Mouse (Mus musculus): ENCODE results near the gene Gm13043. TPM values are rescaled to one million over a fixed set of nuclear protein-coding genes. Genes with fewer than 3 reads are reported as not detected.
"Not testable (repeated sequence)": the region's sequence is repeated elsewhere in the genome, so short reads cannot be mapped to it uniquely, and the experiment has no call there.

Gene Gm13043
- total RNA-seq (2014; rRNA removed) (not detected in 2 replicates), polyA plus RNA-seq (2015; fragmentation: Nextera tagmentation; extraction: Ambion mirVana) (not detected in 2 replicates)

- no peak for ATAC-seq
- WGBS, result 88% methylated on average over 3 of the region's 3 CpGs
- no peaks in the 10 kb centered on the region for H3K27me3 ChIP-seq (ENCODE audit: insufficient read depth, low read length)
These were observed at the start of gene Gm13043 for GRCm38 (mm10) chr4:143511043-143511442. Gm13043 (plus strand) TSS chr4:143511343.

GRCm38 (mm10) chr4:143535654-143536053 is 24.5 kb downstream of the Gm13043 start, which contains the start of gene Gm13040:
Gm13040 (plus strand) TSS chr4:143535954.
- not testable (repeated sequence) for H3K4me1 ChIP-seq (ENCODE audit: insufficient read depth, low read length); H3K27ac ChIP-seq; H3K4me2 ChIP-seq (ENCODE audit: low read depth, low read length); H3K4me3 ChIP-seq (ENCODE audit: low read length); H3K9me3 ChIP-seq (ENCODE audit: low read length); H3K36me3 ChIP-seq (ENCODE audit: insufficient read depth, low read length); ATAC-seq; DNase-seq (ENCODE audit: low spot score); H3K9ac ChIP-seq (replicated peaks; ENCODE audit: low read length); H3K27me3 ChIP-seq (ENCODE audit: insufficient read depth, low read length)
- WGBS, result no CpG with 5 or more reads among the region's 3 CpGs

More at GRCm38 (mm10) chr4:143511043-143511442, at the start of gene Gm13043:
- TF ChIP-seq CTCF (IDR thresholded peaks at IDR 0.05; ENCODE audit: low read depth), result no peak
- Histone ChIP-seq H3K9ac (replicated peaks; ENCODE audit: low read length) (no peak within 1 kb of the TSS), H3K4me2 (ENCODE audit: low read depth, low read length) (no peak within 1 kb of the TSS), H3K4me1 (ENCODE audit: insufficient read depth, low read length) (no peaks in the 10 kb centered on the region), H3K9me3 (ENCODE audit: low read length) (no peaks in the 10 kb centered on the region), H3K36me3 (ENCODE audit: insufficient read depth, low read length) (no peaks in the 10 kb centered on the region), H3K27ac (no peak within 1 kb of the TSS), H3K4me3 (ENCODE audit: low read length) (no peak within 1 kb of the TSS)
- no peak for DNase-seq (ENCODE audit: low spot score)

- H3K9me3 ChIP-seq (ENCODE audit: low read length); H3K36me3 ChIP-seq (ENCODE audit: insufficient read depth, low read length); DNase-seq (ENCODE audit: low spot score); H3K27ac ChIP-seq; H3K9ac ChIP-seq (replicated peaks; ENCODE audit: low read length); H3K27me3 ChIP-seq (ENCODE audit: insufficient read depth, low read length); H3K4me3 ChIP-seq (ENCODE audit: low read length); ATAC-seq; H3K4me2 ChIP-seq (ENCODE audit: low read depth, low read length); H3K4me1 ChIP-seq (ENCODE audit: insufficient read depth, low read length): not testable (repeated sequence)
- no CpG with 5 or more reads among the region's 3 CpGs for WGBS
These were observed 40.3 kb downstream of the Gm13043 start, which contains the start of the genes BC080695 and Gm13057 for GRCm38 (mm10) chr4:143551400-143551799. BC080695 (plus strand) TSS chr4:143551700. Gm13057 (plus strand) TSS chr4:143551709.

Other genes with a start within 250 kb of the Gm13043 start
- 31.8 and 56.8 TPM in 2 replicates for gene Pdpn, start 211.8 kb upstream of the Gm13043 start, total RNA-seq (2014; rRNA removed)
- 45.5 and 51.4 TPM in 2 replicates for gene Pdpn, start 211.8 kb upstream of the Gm13043 start, polyA plus RNA-seq (2015; fragmentation: Nextera tagmentation; extraction: Ambion mirVana)
- 0.29 and 0.63 TPM in 2 replicates for gene Lrrc38, start 161.6 kb upstream of the Gm13043 start, total RNA-seq (2014; rRNA removed)
- gene Lrrc38, start 161.6 kb upstream of the Gm13043 start, polyA plus RNA-seq (2015; fragmentation: Nextera tagmentation; extraction: Ambion mirVana), result 0.84 and 0.97 TPM in 2 replicates
- gene Pramel1, start 116.9 kb upstream of the Gm13043 start, total RNA-seq (2014; rRNA removed), result not detected in 2 replicates
- gene Pramel1, start 116.9 kb upstream of the Gm13043 start, polyA plus RNA-seq (2015; fragmentation: Nextera tagmentation; extraction: Ambion mirVana), result not detected in 2 replicates
- 26.1 and 48.5 TPM in 2 replicates for gene Pramef8, start 98.9 kb upstream of the Gm13043 start, total RNA-seq (2014; rRNA removed)
- gene Pramef8, start 98.9 kb upstream of the Gm13043 start, polyA plus RNA-seq (2015; fragmentation: Nextera tagmentation; extraction: Ambion mirVana), result 16.0 and 18.3 TPM in 2 replicates
- not detected in 2 replicates for gene Oog4, start 61.0 kb upstream of the Gm13043 start, total RNA-seq (2014; rRNA removed)
- not detected in 2 replicates for gene Oog4, start 61.0 kb upstream of the Gm13043 start, polyA plus RNA-seq (2015; fragmentation: Nextera tagmentation; extraction: Ambion mirVana)
- gene Gm13040, start 24.6 kb downstream of the Gm13043 start, total RNA-seq (2014; rRNA removed), result not detected in 2 replicates
- gene Gm13040, start 24.6 kb downstream of the Gm13043 start, polyA plus RNA-seq (2015; fragmentation: Nextera tagmentation; extraction: Ambion mirVana), result not detected in 2 replicates
- gene BC080695, start 40.4 kb downstream of the Gm13043 start, total RNA-seq (2014; rRNA removed), result not detected in 2 replicates
- gene BC080695, start 40.4 kb downstream of the Gm13043 start, polyA plus RNA-seq (2015; fragmentation: Nextera tagmentation; extraction: Ambion mirVana), result not detected in 2 replicates
- gene Gm13057, start 40.4 kb downstream of the Gm13043 start, total RNA-seq (2014; rRNA removed), result not detected in 2 replicates
- not detected in 2 replicates for gene Gm13057, start 40.4 kb downstream of the Gm13043 start, polyA plus RNA-seq (2015; fragmentation: Nextera tagmentation; extraction: Ambion mirVana)
- not detected in 2 replicates for gene Gm13083, start 103.7 kb downstream of the Gm13043 start, total RNA-seq (2014; rRNA removed)
- not detected in 2 replicates for gene Gm13083, start 103.7 kb downstream of the Gm13043 start, polyA plus RNA-seq (2015; fragmentation: Nextera tagmentation; extraction: Ambion mirVana)
- not detected in 2 replicates for gene Gm13088, start 145.9 kb downstream of the Gm13043 start, total RNA-seq (2014; rRNA removed)
- gene Gm13088, start 145.9 kb downstream of the Gm13043 start, polyA plus RNA-seq (2015; fragmentation: Nextera tagmentation; extraction: Ambion mirVana), result not detected in 2 replicates
- not detected in 2 replicates for gene Gm13089, start 191.4 kb downstream of the Gm13043 start, total RNA-seq (2014; rRNA removed)
- gene Gm13089, start 191.4 kb downstream of the Gm13043 start, polyA plus RNA-seq (2015; fragmentation: Nextera tagmentation; extraction: Ambion mirVana), result not detected in 2 replicates
- not detected in 2 replicates for gene Gm13078, start 208.1 kb downstream of the Gm13043 start, total RNA-seq (2014; rRNA removed)
- gene Gm13078, start 208.1 kb downstream of the Gm13043 start, polyA plus RNA-seq (2015; fragmentation: Nextera tagmentation; extraction: Ambion mirVana), result not detected in 2 replicates

Data from hindbrain, postnatal 0 days (tissue).